Mouse (Mus musculus) myocyte (in vitro differentiated cells): Measurements from ENCODE around the gene Cr2. TPM values are rescaled to one million over a fixed set of nuclear protein-coding genes. Genes with fewer than 3 reads are reported as not detected.
A peak's percentile ranks its signal among the peaks of the same experiment; 100 is the strongest.
"Not testable (repeated sequence)": the region's sequence is repeated elsewhere in the genome, so short reads cannot be mapped to it uniquely, and the experiment has no call there.

Experiments used
- H3K27me3 ChIP-seq: one replicate; pipeline ENCODE4 v1.6.1; 2011; ENCODE audit not compliant: control insufficient read depth, insufficient read depth, insufficient read length
- H3K36me3 ChIP-seq: one replicate; pipeline ENCODE4 v1.6.1; 2011; ENCODE audit not compliant: control insufficient read depth, insufficient read depth
- H3K4me2 ChIP-seq: one replicate; pipeline ENCODE4 v1.6.1; 2011; ENCODE audit warnings: low read depth, control low read depth
- H3K4me3 ChIP-seq: one replicate; pipeline ENCODE4 v1.5.1; 2011; ENCODE audit warnings: mild to moderate bottlenecking, control low read depth, moderate library complexity
- H3K79me2 ChIP-seq: one replicate; pipeline ENCODE4 v1.6.1; 2011; ENCODE audit not compliant: control insufficient read depth, insufficient read depth
- H3ac ChIP-seq: one replicate; pipeline ENCODE4 v1.6.1; 2011; ENCODE audit not compliant: control insufficient read depth, insufficient read length
- CEBPB ChIP-seq: IDR thresholded peaks from 2 replicates; pipeline ENCODE4 v1.6.1; 2011; ENCODE audit warnings: mild to moderate bottlenecking, moderate library complexity; ENCODE audit not compliant: poor library complexity, insufficient read depth, severe bottlenecking
- E2F4 ChIP-seq: IDR thresholded peaks from one replicate; pipeline ENCODE4 v1.6.1; 2011; ENCODE audit warnings: mild to moderate bottlenecking, control low read depth, moderate library complexity; ENCODE audit not compliant: insufficient read depth
- MAX ChIP-seq: IDR thresholded peaks from one replicate; pipeline ENCODE4 v1.6.1; 2011; ENCODE audit warnings: low read depth, mild to moderate bottlenecking, control low read depth
- MYOD1 ChIP-seq, 3 experiments: IDR thresholded peaks; one replicate each; pipeline ENCODE4 v1.6.1; 2011; ENCODE audit warnings: control low read depth in 2 of 3, low read depth in 2 of 3, mild to moderate bottlenecking in 2 of 3, moderate library complexity in 1 of 3; ENCODE audit not compliant: insufficient read length in 2 of 3, control insufficient read depth in 1 of 3
- MYOG ChIP-seq, 3 experiments: IDR thresholded peaks; one replicate each; pipeline ENCODE4 v1.6.1; 2011; ENCODE audit warnings: control low read depth in 2 of 3, low read depth in 2 of 3, mild to moderate bottlenecking in 2 of 3; ENCODE audit not compliant: insufficient read length in 2 of 3, control insufficient read depth in 1 of 3, insufficient read depth in 1 of 3
- POLR2A ChIP-seq: IDR thresholded peaks from one replicate; pipeline ENCODE4 v1.6.1; 2011; ENCODE audit warnings: low read depth, mild to moderate bottlenecking, control low read depth, moderate library complexity; ENCODE audit not compliant: insufficient read length
- POLR2AphosphoS2 ChIP-seq: IDR thresholded peaks from one replicate; pipeline ENCODE4 v1.6.1; 2011; ENCODE audit warnings: low read depth, control low read depth; ENCODE audit not compliant: insufficient read length
- REST ChIP-seq: IDR thresholded peaks from one replicate; pipeline ENCODE4 v1.6.1; 2011; ENCODE audit warnings: mild to moderate bottlenecking, control low read depth, moderate library complexity; ENCODE audit not compliant: insufficient read depth, insufficient read length
- SRF ChIP-seq: IDR thresholded peaks from one replicate; pipeline ENCODE4 v1.6.1; 2011; ENCODE audit warnings: low read depth; ENCODE audit not compliant: control insufficient read depth, insufficient read length
- TCF12 ChIP-seq: IDR thresholded peaks from one replicate; pipeline ENCODE4 v1.6.1; 2011; ENCODE audit warnings: mild to moderate bottlenecking, control low read depth; ENCODE audit not compliant: poor library complexity, insufficient read depth, severe bottlenecking
- TCF3 ChIP-seq: IDR thresholded peaks from one replicate; pipeline ENCODE4 v1.6.1; 2011; ENCODE audit warnings: low read depth, control low read depth; ENCODE audit not compliant: insufficient read length
- USF1 ChIP-seq: IDR thresholded peaks from one replicate; pipeline ENCODE4 v1.6.1; 2011; ENCODE audit warnings: low read depth, mild to moderate bottlenecking, control low read depth, moderate library complexity
- polyA plus RNA-seq: library from polyadenylated mRNA; unstranded; fragments of >200 nt; fragmentation: generic; extraction: Trizol; gene quantifications from one replicate; pipeline ENCODE4 v1.2.1, GENCODE M21; 2012; ENCODE audit warnings: missing spikeins

Cr2 gene
- polyA plus RNA-seq = not detected

- Histone ChIP-seq H3K79me2 (no peaks in the 10 kb centered on the region), H3ac (no peak within 1 kb of the TSS), H3K4me3 (no peak within 1 kb of the TSS), H3K27me3 (no peaks in the 10 kb centered on the region), H3K4me2 (peak within 1 kb of the TSS; percentile 34), H3K36me3 (no peaks in the 10 kb centered on the region)
- TF ChIP-seq TCF12 (no peak), POLR2AphosphoS2 (no peak), E2F4 (no peak), USF1 (no peak), SRF (no peak), TCF3 (no peak), CEBPB (no peak), MYOG (IDR thresholded peaks at IDR 0.05; ENCODE audit: control insufficient read depth in 1 of 3, insufficient read depth in 1 of 3, insufficient read length in 2 of 3, low read depth in 2 of 3) (no peak), MYOD1 (IDR thresholded peaks at IDR 0.05; ENCODE audit: control insufficient read depth in 1 of 3, insufficient read length in 2 of 3, low read depth in 2 of 3) (no peak), MAX (no peak), REST (no peak), POLR2A (no peak)
These were observed at the start of gene Cr2 for GRCm38 (mm10) chr1:195175980-195176931. Gene Cr2 (minus strand): TSS chr1:195176716.

GRCm38 (mm10) chr1:195221781-195222180, 45.3 kb upstream of the Cr2 start:
- Histone ChIP-seq H3K79me2 (no peaks in the 10 kb centered on the region), H3K27me3 (no peaks in the 10 kb centered on the region), H3K36me3 (no peaks in the 10 kb centered on the region), H3K4me2 (no peak overlapping the region), H3ac (no peak overlapping the region), H3K4me3 (no peak overlapping the region)
- no peak for TF ChIP-seq MYOG (IDR thresholded peaks at IDR 0.05; ENCODE audit: control insufficient read depth in 1 of 3, insufficient read depth in 1 of 3, insufficient read length in 2 of 3, low read depth in 2 of 3)
- no peak for TF ChIP-seq POLR2AphosphoS2
- TF ChIP-seq TCF3 = no peak
- no peak for TF ChIP-seq REST
- TF ChIP-seq CEBPB = no peak
- no peak for TF ChIP-seq E2F4
- no peak for TF ChIP-seq MYOD1 (IDR thresholded peaks at IDR 0.05; ENCODE audit: control insufficient read depth in 1 of 3, insufficient read length in 2 of 3, low read depth in 2 of 3)
- no peak for TF ChIP-seq POLR2A
- no peak for TF ChIP-seq TCF12
- TF ChIP-seq SRF = no peak
- TF ChIP-seq USF1 = no peak

- H3ac ChIP-seq, H3K36me3 ChIP-seq, H3K27me3 ChIP-seq, H3K4me2 ChIP-seq, H3K4me3 ChIP-seq, H3K79me2 ChIP-seq: not testable (repeated sequence)
These were observed 36.3 kb upstream of the Cr2 start for GRCm38 (mm10) chr1:195212851-195213250.

- no peak for TF ChIP-seq CEBPB
- TF ChIP-seq MAX = no peak
- TF ChIP-seq REST = no peak
- TF ChIP-seq SRF = no peak
- TF ChIP-seq MYOG (IDR thresholded peaks at IDR 0.05; ENCODE audit: control insufficient read depth in 1 of 3, insufficient read depth in 1 of 3, insufficient read length in 2 of 3, low read depth in 2 of 3) = no peak
- TF ChIP-seq USF1 = no peak
- TF ChIP-seq MYOD1 (IDR thresholded peaks at IDR 0.05; ENCODE audit: control insufficient read depth in 1 of 3, insufficient read length in 2 of 3, low read depth in 2 of 3) = no peak
- no peak for TF ChIP-seq POLR2AphosphoS2
- no peak for TF ChIP-seq E2F4
- H3K4me2 ChIP-seq = no peak overlapping the region
- no peaks in the 10 kb centered on the region for H3K36me3 ChIP-seq
- H3ac ChIP-seq = no peak overlapping the region
- H3K4me3 ChIP-seq = no peak overlapping the region
- no peaks in the 10 kb centered on the region for H3K79me2 ChIP-seq
- H3K27me3 ChIP-seq = no peaks in the 10 kb centered on the region
These were observed 8.2 kb upstream of the Cr2 start for GRCm38 (mm10) chr1:195184746-195185145.
